In genomic region chr4:107580883-107581282, GRCm38 (mm10) we compare ENCODE assay signal across 22 mouse cellular contexts.
A peak's percentile ranks its signal among the peaks of the same experiment; 100 is the strongest.
DNase-seq lines count a peak whose midpoint lies in the region; ATAC-seq lines count a peak whose summit lies in the region.
"Had no signal": no experiment of that assay in that cellular context is flagged by ENCODE, and none has a peak within 500 bp of the region (broad histone marks: within the 10 kb centered on the region; RNA-seq: fewer than 3 reads in every experiment).

No protein-coding gene starts in this region.

- no peak overlapping the region for H3K4me3 ChIP-seq in embryonic facial prominence, embryonic 11.5 days (ENCODE audit: low read depth, low read length)
- H3K4me3 ChIP-seq in limb, embryonic 11.5 days (ENCODE audit: low read depth, low read length): no peak overlapping the region
- H3K4me3 ChIP-seq: embryonic facial prominence, embryonic 13.5 days; embryonic facial prominence, embryonic 15.5 days; erythroblast, embryonic 14.5 days; forebrain, embryonic 10.5 days; forebrain, embryonic 12.5 days had no signal

- no peak for ATAC-seq in embryonic facial prominence, embryonic 11.5 days (replicated peaks; ENCODE audit: insufficient number of reproducible peaks, low FRiP score, low TSS enrichment, low read depth)
- 0 out of 2 replicates have a peak, but pooled peaks have one; percentile 28 for ATAC-seq in limb, embryonic 11.5 days (ENCODE audit: insufficient number of reproducible peaks, low FRiP score, low TSS enrichment, low read depth)
- ATAC-seq: forebrain, embryonic 14.5 days; forebrain, embryonic 16.5 days had no signal

- 47% methylated on average over 11 of the region's 11 CpGs for WGBS in embryonic facial prominence, embryonic 11.5 days
- 16% methylated on average over 11 of the region's 11 CpGs for WGBS in limb, embryonic 11.5 days

- H3K9me3 ChIP-seq in embryonic facial prominence, embryonic 11.5 days (replicated peaks; ENCODE audit: control insufficient read depth, low read length): no peaks in the 10 kb centered on the region
- no peaks in the 10 kb centered on the region for H3K9me3 ChIP-seq in limb, embryonic 11.5 days (ENCODE audit: control insufficient read depth, low read length)
- H3K9me3 ChIP-seq: embryonic facial prominence, embryonic 13.5 days; embryonic facial prominence, embryonic 15.5 days; forebrain, embryonic 10.5 days; forebrain, embryonic 12.5 days had no signal

- H3K4me1 ChIP-seq in embryonic facial prominence, embryonic 11.5 days (ENCODE audit: control insufficient read depth, insufficient read depth, low read length): no peaks in the 10 kb centered on the region; the same call in 1 of the 2 replicates
- H3K4me1 ChIP-seq in limb, embryonic 11.5 days (ENCODE audit: control insufficient read depth, insufficient read depth, low read length): peaks cover 30% of the 10 kb centered on the region
- H3K4me1 ChIP-seq: forebrain, embryonic 12.5 days had no signal

- H3K4me2 ChIP-seq in embryonic facial prominence, embryonic 11.5 days (ENCODE audit: low read depth, low read length): no peak overlapping the region
- no peak overlapping the region for H3K4me2 ChIP-seq in limb, embryonic 11.5 days (ENCODE audit: low read depth, severe bottlenecking)
- H3K4me2 ChIP-seq: embryonic facial prominence, embryonic 13.5 days; embryonic facial prominence, embryonic 15.5 days; forebrain, embryonic 12.5 days had no signal

- no peak overlapping the region for H3K9ac ChIP-seq in embryonic facial prominence, embryonic 11.5 days (replicated peaks; ENCODE audit: low read length)
- no peak overlapping the region for H3K9ac ChIP-seq in limb, embryonic 11.5 days (ENCODE audit: low read length)
- H3K9ac ChIP-seq: embryonic facial prominence, embryonic 13.5 days; embryonic facial prominence, embryonic 15.5 days; forebrain, embryonic 12.5 days had no signal

- H3K27me3 ChIP-seq in embryonic facial prominence, embryonic 11.5 days (ENCODE audit: control insufficient read depth, insufficient read depth, low read length): no peaks in the 10 kb centered on the region
- H3K27me3 ChIP-seq in limb, embryonic 11.5 days (ENCODE audit: control insufficient read depth, insufficient read depth, low read length): no peaks in the 10 kb centered on the region
- H3K27me3 ChIP-seq: embryonic facial prominence, embryonic 13.5 days; embryonic facial prominence, embryonic 15.5 days; forebrain, embryonic 12.5 days had no signal

- no peak overlapping the region for H3K27ac ChIP-seq in embryonic facial prominence, embryonic 11.5 days (replicated peaks; ENCODE audit: low read depth, low read length)
- H3K27ac ChIP-seq in limb, embryonic 11.5 days (replicated peaks; ENCODE audit: low read depth, low read length): no peak overlapping the region
- H3K27ac ChIP-seq: embryonic facial prominence, embryonic 13.5 days; embryonic facial prominence, embryonic 15.5 days; forebrain, embryonic 10.5 days; forebrain, embryonic 12.5 days had no signal

- H3K36me3 ChIP-seq in embryonic facial prominence, embryonic 11.5 days (replicated peaks; ENCODE audit: control insufficient read depth, insufficient read depth, low read depth, low read length): no peaks in the 10 kb centered on the region
- no peaks in the 10 kb centered on the region for H3K36me3 ChIP-seq in limb, embryonic 11.5 days (ENCODE audit: control insufficient read depth, insufficient read depth, low read length)
- H3K36me3 ChIP-seq: embryonic facial prominence, embryonic 15.5 days; forebrain, embryonic 10.5 days; forebrain, embryonic 12.5 days had no signal

- peak; percentile 54 for DNase-seq in embryonic facial prominence, embryonic 11.5 days (ENCODE audit: low spot score)
- DNase-seq in limb, embryonic 11.5 days (ENCODE audit: low spot score): peak; percentile 62
- no peak for DNase-seq in left cerebral cortex, adult 8-10 months (ENCODE audit: low spot score in 2 of 2)
- no peak for DNase-seq in spleen, postnatal 14 days (ENCODE audit: low spot score in 2 of 2)
- no peak for DNase-seq in urinary bladder, postnatal 36 days (ENCODE audit: low spot score in 2 of 2)
- DNase-seq: adrenal gland, adult 2 months; adrenal gland, postnatal 10 days; adrenal gland, postnatal 25 days; cerebellum, adult 11 months; cerebellum, adult 18-20 months; cerebellum, adult 8-10 months; cerebellum, adult 9-11 months; cerebellum, postnatal 14 days; cerebellum, postnatal 36 days; embryo, embryonic 11 days had no signal

Comparison
In these comparisons a context has a peak if more than half of its experiments do, and no peak if none do; other contexts are left out.
1. DNase-seq: peak in embryonic facial prominence, embryonic 11.5 days (single experiment) and limb, embryonic 11.5 days (single experiment); none in left cerebral cortex, adult 8-10 months (0 of 2), spleen, postnatal 14 days (0 of 2) and urinary bladder, postnatal 36 days (0 of 2).